ENCODE assay signal across 25 mouse cellular contexts in the genomic region with DNA sequence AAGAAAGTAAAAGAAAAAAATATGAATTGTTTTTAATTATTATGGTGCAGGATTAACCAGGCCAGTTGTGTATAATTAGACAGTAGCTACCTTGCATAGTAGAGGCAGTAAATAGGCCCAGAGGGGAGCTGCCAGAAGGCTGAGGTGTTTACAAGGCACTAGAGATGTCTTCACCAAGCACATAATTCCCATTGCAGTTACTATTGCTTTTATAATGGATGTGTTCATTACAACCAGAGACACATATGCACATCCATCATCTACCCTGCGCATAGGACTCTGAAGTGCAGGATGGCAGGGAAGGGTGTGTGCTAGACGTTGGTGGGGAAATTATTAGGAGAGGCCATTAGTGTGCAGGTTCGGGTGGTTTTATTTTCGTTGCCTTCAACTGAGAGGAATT.
DNase-seq lines count a peak whose midpoint lies in the region; ATAC-seq lines count a peak whose summit lies in the region.
"Had no signal": no experiment of that assay in that cellular context is flagged by ENCODE, and none has a peak within 500 bp of the region (broad histone marks: within the 10 kb centered on the region; RNA-seq: fewer than 3 reads in every experiment).

No protein-coding gene starts in this region.

- peak; percentile 38; the same call in 1 of the 2 replicates for ATAC-seq in embryonic facial prominence, embryonic 14.5 days (ENCODE audit: low read depth)
- ATAC-seq in hindbrain, embryonic 13.5 days (ENCODE audit: low FRiP score), result peak; percentile 72
- ATAC-seq in neural tube, embryonic 13.5 days (ENCODE audit: low read depth), result peak; percentile 90
- no peak for ATAC-seq in forebrain, embryonic 13.5 days
- ATAC-seq: forebrain, postnatal 0 days had no signal

- H3K9ac ChIP-seq in embryonic facial prominence, embryonic 14.5 days (ENCODE audit: low read depth, low read length), result no peak overlapping the region
- no peak overlapping the region for H3K9ac ChIP-seq in hindbrain, embryonic 13.5 days
- H3K9ac ChIP-seq in neural tube, embryonic 13.5 days, result no peak overlapping the region
- H3K9ac ChIP-seq in forebrain, embryonic 13.5 days, result no peak overlapping the region
- H3K9ac ChIP-seq: forebrain, postnatal 0 days; heart, embryonic 12.5 days; liver, embryonic 14.5 days; lung, embryonic 15.5 days; midbrain, embryonic 15.5 days; stomach, embryonic 15.5 days had no signal

- H3K27me3 ChIP-seq in embryonic facial prominence, embryonic 14.5 days (replicated peaks; ENCODE audit: control insufficient read depth, insufficient read depth, low read length), result no peaks in the 10 kb centered on the region
- H3K27me3 ChIP-seq in embryonic facial prominence, embryonic 10.5 days (replicated peaks; ENCODE audit: low read depth, poor library complexity, severe bottlenecking), result no peaks in the 10 kb centered on the region
- H3K27me3 ChIP-seq in hindbrain, embryonic 13.5 days, result no peaks in the 10 kb centered on the region
- H3K27me3 ChIP-seq in neural tube, embryonic 13.5 days, result no peaks in the 10 kb centered on the region
- no peaks in the 10 kb centered on the region for H3K27me3 ChIP-seq in forebrain, embryonic 13.5 days
- H3K27me3 ChIP-seq: heart, embryonic 12.5 days; lung, embryonic 15.5 days; megakaryocyte, embryonic 14.5 days; midbrain, embryonic 15.5 days; stomach, embryonic 15.5 days had no signal

- DNase-seq in embryonic facial prominence, embryonic 14.5 days (ENCODE audit: low spot score), result no peak
- no peak for DNase-seq in embryonic facial prominence, embryonic 10.5 days (ENCODE audit: low spot score)
- DNase-seq in MN1 (ENCODE audit: low spot score) (peak; percentile 31), liver (no peak)
- DNase-seq: cerebellum, adult 11-12 months; cerebellum, postnatal 36 days; forebrain, postnatal 0 days; gastrocnemius, postnatal 14 days; heart, adult 18-20 months; kidney, adult 2 months; layer of hippocampus, adult 9-11 months; lung, postnatal 36 days; thymus, postnatal 36 days had no signal

- no peak overlapping the region for H3K27ac ChIP-seq in embryonic facial prominence, embryonic 14.5 days (replicated peaks; ENCODE audit: low read depth, low read length)
- H3K27ac ChIP-seq in embryonic facial prominence, embryonic 10.5 days (replicated peaks), result no peak overlapping the region
- H3K27ac ChIP-seq in hindbrain, embryonic 13.5 days, result no peak overlapping the region
- peak overlapping the region; percentile 88; the same call in 1 of the 2 replicates for H3K27ac ChIP-seq in neural tube, embryonic 13.5 days (replicated peaks)
- no peak overlapping the region for H3K27ac ChIP-seq in forebrain, embryonic 13.5 days
- H3K27ac ChIP-seq: kidney, postnatal 0 days; left cerebral cortex, adult 2 months; liver, embryonic 14.5 days; lung, embryonic 15.5 days; midbrain, embryonic 15.5 days had no signal

- H3K9me3 ChIP-seq in embryonic facial prominence, embryonic 14.5 days (ENCODE audit: control insufficient read depth, low read length), result no peaks in the 10 kb centered on the region
- H3K9me3 ChIP-seq in embryonic facial prominence, embryonic 10.5 days, result no peaks in the 10 kb centered on the region
- no peaks in the 10 kb centered on the region for H3K9me3 ChIP-seq in hindbrain, embryonic 13.5 days
- no peaks in the 10 kb centered on the region for H3K9me3 ChIP-seq in neural tube, embryonic 13.5 days
- no peaks in the 10 kb centered on the region for H3K9me3 ChIP-seq in forebrain, embryonic 13.5 days (replicated peaks)
- H3K9me3 ChIP-seq: forebrain, embryonic 10.5 days; heart, embryonic 12.5 days; lung, embryonic 15.5 days; midbrain, embryonic 15.5 days; stomach, embryonic 15.5 days had no signal

- WGBS in embryonic facial prominence, embryonic 14.5 days, result 72% methylated on average over 4 of the region's 4 CpGs
- 80% methylated on average over 4 of the region's 4 CpGs for WGBS in embryonic facial prominence, embryonic 10.5 days
- 43% methylated on average over 4 of the region's 4 CpGs for WGBS in hindbrain, embryonic 13.5 days
- WGBS in neural tube, embryonic 13.5 days, result 29% methylated on average over 4 of the region's 4 CpGs
- 74% methylated on average over 4 of the region's 4 CpGs for WGBS in forebrain, embryonic 13.5 days

- no peaks in the 10 kb centered on the region for H3K36me3 ChIP-seq in embryonic facial prominence, embryonic 14.5 days (ENCODE audit: control insufficient read depth, insufficient read depth, low read length)
- H3K36me3 ChIP-seq in embryonic facial prominence, embryonic 10.5 days (replicated peaks), result no peaks in the 10 kb centered on the region
- no peaks in the 10 kb centered on the region for H3K36me3 ChIP-seq in hindbrain, embryonic 13.5 days
- no peaks in the 10 kb centered on the region for H3K36me3 ChIP-seq in neural tube, embryonic 13.5 days
- H3K36me3 ChIP-seq in forebrain, embryonic 13.5 days (ENCODE audit: poor library complexity, severe bottlenecking), result no peaks in the 10 kb centered on the region
- H3K36me3 ChIP-seq: forebrain, embryonic 10.5 days; heart, embryonic 12.5 days; lung, embryonic 15.5 days; midbrain, embryonic 15.5 days; stomach, embryonic 15.5 days had no signal

- peaks cover 4% of the 10 kb centered on the region for H3K4me1 ChIP-seq in embryonic facial prominence, embryonic 14.5 days (ENCODE audit: control insufficient read depth, insufficient read depth, low read length)
- peaks cover 49% of the 10 kb centered on the region for H3K4me1 ChIP-seq in embryonic facial prominence, embryonic 10.5 days
- peaks cover 22% of the 10 kb centered on the region for H3K4me1 ChIP-seq in hindbrain, embryonic 13.5 days (replicated peaks)
- H3K4me1 ChIP-seq in neural tube, embryonic 13.5 days (replicated peaks), result peaks cover 42% of the 10 kb centered on the region
- peaks cover 12% of the 10 kb centered on the region for H3K4me1 ChIP-seq in forebrain, embryonic 13.5 days
- H3K4me1 ChIP-seq: megakaryocyte, embryonic 14.5 days had no signal

- no peak overlapping the region for H3K4me3 ChIP-seq in embryonic facial prominence, embryonic 14.5 days (ENCODE audit: low read depth, low read length)
- no peak overlapping the region for H3K4me3 ChIP-seq in embryonic facial prominence, embryonic 10.5 days
- no peak overlapping the region for H3K4me3 ChIP-seq in hindbrain, embryonic 13.5 days
- no peak overlapping the region for H3K4me3 ChIP-seq in neural tube, embryonic 13.5 days
- no peak overlapping the region for H3K4me3 ChIP-seq in forebrain, embryonic 13.5 days
- H3K4me3 ChIP-seq: forebrain, embryonic 10.5 days; heart, embryonic 12.5 days; left cerebral cortex, adult 2 months; lung, embryonic 15.5 days; megakaryocyte, embryonic 14.5 days; midbrain, embryonic 15.5 days; stomach, embryonic 15.5 days had no signal

- H3K4me2 ChIP-seq in embryonic facial prominence, embryonic 14.5 days (ENCODE audit: low read depth, low read length), result no peak overlapping the region
- no peak overlapping the region for H3K4me2 ChIP-seq in hindbrain, embryonic 13.5 days
- no peak overlapping the region for H3K4me2 ChIP-seq in neural tube, embryonic 13.5 days
- H3K4me2 ChIP-seq in forebrain, embryonic 13.5 days, result no peak overlapping the region
- H3K4me2 ChIP-seq: heart, embryonic 12.5 days; lung, embryonic 15.5 days; midbrain, embryonic 15.5 days; stomach, embryonic 15.5 days had no signal
